Mouse (Mus musculus): ENCODE data around the gene Notch1. TPM values are rescaled to one million over a fixed set of nuclear protein-coding genes. Genes with fewer than 3 reads are reported as not detected.

Notch1 gene
- polyA plus RNA-seq, 1 experiment, result 36.4 TPM

- H3K4me1 ChIP-seq (ENCODE audit: control insufficient read depth, insufficient read depth, low read length), result peaks cover 41% of the 10 kb centered on the region
- peak overlapping the region; percentile 47 for H3K27ac ChIP-seq (ENCODE audit: insufficient read depth, low read depth, low read length)
- TF ChIP-seq CTCF (IDR thresholded peaks at IDR 0.05; ENCODE audit: low read depth, low read length) (no peak), POLR2A (IDR thresholded peaks at IDR 0.05; ENCODE audit: borderline replicate concordance, low read depth, low read length) (no peak)
- no peak overlapping the region for H3K4me3 ChIP-seq (ENCODE audit: insufficient read depth, low read length)
Observed at GRCm38 (mm10) chr2:26550205-26550604, 33.7 kb upstream of the Notch1 start.

GRCm38 (mm10) chr2:26549801-26550200, 33.3 kb upstream of the Notch1 start:
- TF ChIP-seq CTCF (IDR thresholded peaks at IDR 0.05; ENCODE audit: low read depth, low read length), result no peak
- no peak for TF ChIP-seq POLR2A (IDR thresholded peaks at IDR 0.05; ENCODE audit: borderline replicate concordance, low read depth, low read length)
- Histone ChIP-seq H3K4me3 (ENCODE audit: insufficient read depth, low read length) (no peak overlapping the region), H3K4me1 (ENCODE audit: control insufficient read depth, insufficient read depth, low read length) (peaks cover 37% of the 10 kb centered on the region), H3K27ac (ENCODE audit: insufficient read depth, low read depth, low read length) (peak overlapping the region; percentile 60)

GRCm38 (mm10) chr2:26547481-26547880, 31.0 kb upstream of the Notch1 start:
- peaks cover 35% of the 10 kb centered on the region for H3K4me1 ChIP-seq (ENCODE audit: control insufficient read depth, insufficient read depth, low read length)
- H3K27ac ChIP-seq (ENCODE audit: insufficient read depth, low read depth, low read length), result no peak overlapping the region
- no peak for TF ChIP-seq CTCF (IDR thresholded peaks at IDR 0.05; ENCODE audit: low read depth, low read length)
- TF ChIP-seq POLR2A (IDR thresholded peaks at IDR 0.05; ENCODE audit: borderline replicate concordance, low read depth, low read length), result no peak
- H3K4me3 ChIP-seq (ENCODE audit: insufficient read depth, low read length), result no peak overlapping the region

GRCm38 (mm10) chr2:26544265-26544664, 27.8 kb upstream of the Notch1 start:
- no peak overlapping the region for H3K27ac ChIP-seq (ENCODE audit: insufficient read depth, low read depth, low read length)
- no peak for TF ChIP-seq CTCF (IDR thresholded peaks at IDR 0.05; ENCODE audit: low read depth, low read length)
- no peak for TF ChIP-seq POLR2A (IDR thresholded peaks at IDR 0.05; ENCODE audit: borderline replicate concordance, low read depth, low read length)
- H3K4me1 ChIP-seq (ENCODE audit: control insufficient read depth, insufficient read depth, low read length), result peaks cover 8% of the 10 kb centered on the region
- no peak overlapping the region for H3K4me3 ChIP-seq (ENCODE audit: insufficient read depth, low read length)

- TF ChIP-seq CTCF (IDR thresholded peaks at IDR 0.05; ENCODE audit: low read depth, low read length) (no peak), POLR2A (IDR thresholded peaks at IDR 0.05; ENCODE audit: borderline replicate concordance, low read depth, low read length) (no peak)
- Histone ChIP-seq H3K4me1 (ENCODE audit: control insufficient read depth, insufficient read depth, low read length) (peaks cover 4% of the 10 kb centered on the region), H3K27ac (ENCODE audit: insufficient read depth, low read depth, low read length) (no peak overlapping the region), H3K4me3 (ENCODE audit: insufficient read depth, low read length) (no peak overlapping the region)
Observed at GRCm38 (mm10) chr2:26543768-26544167, 27.3 kb upstream of the Notch1 start.

GRCm38 (mm10) chr2:26543155-26543554, 26.7 kb upstream of the Notch1 start:
- H3K4me3 ChIP-seq (ENCODE audit: insufficient read depth, low read length), result no peak overlapping the region
- TF ChIP-seq POLR2A (IDR thresholded peaks at IDR 0.05; ENCODE audit: borderline replicate concordance, low read depth, low read length) (no peak), CTCF (IDR thresholded peaks at IDR 0.05; ENCODE audit: low read depth, low read length) (no peak)
- peaks cover 6% of the 10 kb centered on the region for H3K4me1 ChIP-seq (ENCODE audit: control insufficient read depth, insufficient read depth, low read length)
- no peak overlapping the region for H3K27ac ChIP-seq (ENCODE audit: insufficient read depth, low read depth, low read length)

- peaks cover 20% of the 10 kb centered on the region for H3K4me1 ChIP-seq (ENCODE audit: control insufficient read depth, insufficient read depth, low read length)
- H3K27ac ChIP-seq (ENCODE audit: insufficient read depth, low read depth, low read length), result no peak overlapping the region
- no peak overlapping the region for H3K4me3 ChIP-seq (ENCODE audit: insufficient read depth, low read length)
- TF ChIP-seq POLR2A (IDR thresholded peaks at IDR 0.05; ENCODE audit: borderline replicate concordance, low read depth, low read length), result no peak
- no peak for TF ChIP-seq CTCF (IDR thresholded peaks at IDR 0.05; ENCODE audit: low read depth, low read length)
Observed at GRCm38 (mm10) chr2:26541258-26541910, 24.9 kb upstream of the Notch1 start.

- Histone ChIP-seq H3K4me3 (ENCODE audit: insufficient read depth, low read length) (no peak overlapping the region), H3K27ac (ENCODE audit: insufficient read depth, low read depth, low read length) (no peak overlapping the region), H3K4me1 (ENCODE audit: control insufficient read depth, insufficient read depth, low read length) (peaks cover 20% of the 10 kb centered on the region)
- no peak for TF ChIP-seq POLR2A (IDR thresholded peaks at IDR 0.05; ENCODE audit: borderline replicate concordance, low read depth, low read length)
- TF ChIP-seq CTCF (IDR thresholded peaks at IDR 0.05; ENCODE audit: low read depth, low read length), result no peak
Observed at GRCm38 (mm10) chr2:26540721-26541120, 24.3 kb upstream of the Notch1 start.

- TF ChIP-seq POLR2A (IDR thresholded peaks at IDR 0.05; ENCODE audit: borderline replicate concordance, low read depth, low read length) (no peak), CTCF (IDR thresholded peaks at IDR 0.05; ENCODE audit: low read depth, low read length) (no peak)
- Histone ChIP-seq H3K27ac (ENCODE audit: insufficient read depth, low read depth, low read length) (no peak overlapping the region), H3K4me3 (ENCODE audit: insufficient read depth, low read length) (no peak overlapping the region), H3K4me1 (ENCODE audit: control insufficient read depth, insufficient read depth, low read length) (peaks cover 31% of the 10 kb centered on the region)
Observed at GRCm38 (mm10) chr2:26539516-26539915, 23.1 kb upstream of the Notch1 start.

- TF ChIP-seq CTCF (IDR thresholded peaks at IDR 0.05; ENCODE audit: low read depth, low read length) (no peak), POLR2A (IDR thresholded peaks at IDR 0.05; ENCODE audit: borderline replicate concordance, low read depth, low read length) (no peak)
- Histone ChIP-seq H3K27ac (ENCODE audit: insufficient read depth, low read depth, low read length) (no peak overlapping the region), H3K4me3 (ENCODE audit: insufficient read depth, low read length) (no peak overlapping the region), H3K4me1 (ENCODE audit: control insufficient read depth, insufficient read depth, low read length) (peaks cover 56% of the 10 kb centered on the region)
Observed at GRCm38 (mm10) chr2:26535517-26536045, 19.1 kb upstream of the Notch1 start.
